Comparison of ENCODE assay signal across 20 mouse cellular contexts in the genomic region with DNA sequence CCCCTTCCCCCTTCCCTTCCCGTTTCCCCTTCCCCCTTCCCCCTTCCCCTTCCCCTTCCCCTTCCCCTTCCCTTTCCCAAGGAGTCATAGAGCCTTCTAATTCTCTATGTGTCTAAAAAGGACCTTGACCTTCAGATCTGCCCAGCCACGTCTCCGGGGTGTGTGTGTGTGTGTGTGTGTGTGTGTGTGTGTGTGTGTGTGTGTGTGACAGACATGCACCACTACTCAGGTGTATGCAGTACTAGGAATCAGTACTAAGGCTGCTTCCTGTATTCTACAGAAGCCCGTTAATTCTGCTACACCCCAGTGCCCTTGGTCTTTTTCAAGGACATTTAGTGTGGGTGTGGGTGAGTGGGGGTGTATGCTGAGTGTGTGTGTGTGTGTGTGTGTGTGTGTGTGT. TPM values are rescaled to one million over a fixed set of nuclear protein-coding genes. Genes with fewer than 3 reads are reported as not detected.
DNase-seq lines count a peak whose midpoint lies in the region; ATAC-seq and TF ChIP-seq lines count a peak whose summit lies in the region.
"Had no signal": no experiment of that assay in that cellular context is flagged by ENCODE, and none has a peak within 500 bp of the region (broad histone marks: within the 10 kb centered on the region; RNA-seq: fewer than 3 reads in every experiment).

No protein-coding gene starts in this region.

- no peak overlapping the region for H3K4me2 ChIP-seq in kidney, postnatal 0 days (ENCODE audit: low read length)
- no peak overlapping the region for H3K4me2 ChIP-seq in intestine, embryonic 15.5 days (replicated peaks)
- H3K4me2 ChIP-seq in intestine, embryonic 16.5 days (ENCODE audit: low read depth, low read length), result no peak overlapping the region
- H3K4me2 ChIP-seq: embryonic facial prominence, embryonic 12.5 days; forebrain, embryonic 13.5 days; forebrain, embryonic 15.5 days had no signal

- H3K4me3 ChIP-seq in kidney, adult 2 months (ENCODE audit: insufficient read depth, low read depth, low read length), result no peak overlapping the region
- no peak overlapping the region for H3K4me3 ChIP-seq in kidney, postnatal 0 days (replicated peaks; ENCODE audit: low read depth, low read length)
- H3K4me3 ChIP-seq in intestine, embryonic 15.5 days (replicated peaks), result no peak overlapping the region
- no peak overlapping the region for H3K4me3 ChIP-seq in intestine, embryonic 16.5 days (ENCODE audit: low read length)
- H3K4me3 ChIP-seq: embryonic facial prominence, embryonic 10.5 days; embryonic facial prominence, embryonic 12.5 days; forebrain, embryonic 13.5 days; forebrain, embryonic 15.5 days had no signal

- no peak for TF ChIP-seq CTCF in kidney, adult 2 months (conservative IDR thresholded peaks at IDR 0.05; ENCODE audit: insufficient read depth, insufficient read length, low read depth, low read length)
- TF ChIP-seq CTCF in kidney, postnatal 0 days (IDR thresholded peaks at IDR 0.05; ENCODE audit: low read depth), result no peak

- H3K27me3 ChIP-seq in kidney, adult 2 months (replicated peaks; ENCODE audit: control insufficient read depth, insufficient read depth, low read length), result no peaks in the 10 kb centered on the region
- no peaks in the 10 kb centered on the region for H3K27me3 ChIP-seq in kidney, postnatal 0 days (ENCODE audit: insufficient read depth, low read length)
- H3K27me3 ChIP-seq in intestine, embryonic 15.5 days (replicated peaks), result no peaks in the 10 kb centered on the region
- no peaks in the 10 kb centered on the region for H3K27me3 ChIP-seq in intestine, embryonic 16.5 days (replicated peaks; ENCODE audit: control insufficient read depth, insufficient read depth, low read length)
- H3K27me3 ChIP-seq: embryonic facial prominence, embryonic 12.5 days; forebrain, embryonic 13.5 days; forebrain, embryonic 15.5 days had no signal

- peak; percentile 65; the same call in 1 of the 2 replicates for ATAC-seq in kidney, postnatal 0 days (replicated peaks; ENCODE audit: low FRiP score, low read depth)
- ATAC-seq in intestine, embryonic 15.5 days, result 0 out of 2 replicates have a peak, but pooled peaks have one; percentile 13
- ATAC-seq in intestine, embryonic 16.5 days, result peak; percentile 21; the same call in 1 of the 2 replicates
- ATAC-seq: forebrain, embryonic 13.5 days; forebrain, embryonic 15.5 days had no signal

- peak; percentile 33 for DNase-seq in kidney, adult 2 months
- no peak for DNase-seq in kidney, postnatal 36 days
- DNase-seq in kidney, postnatal 0 days (ENCODE audit: low spot score), result no peak
- DNase-seq in kidney, postnatal 4 days, result no peak
- no peak for DNase-seq in retina, postnatal 1 day
- DNase-seq in lung, postnatal 10 days, result no peak
- DNase-seq: adrenal gland, adult 2 months; adrenal gland, postnatal 10 days; adrenal gland, postnatal 25 days; cerebellum, adult 11 months; cerebellum, adult 2 months; cerebellum, adult 9-10 months; cerebellum, postnatal 10 days; cerebellum, postnatal 25 days had no signal

- H3K36me3 ChIP-seq in kidney, adult 2 months (ENCODE audit: control insufficient read depth, insufficient read depth, low read length), result no peaks in the 10 kb centered on the region
- no peaks in the 10 kb centered on the region for H3K36me3 ChIP-seq in kidney, postnatal 0 days (ENCODE audit: insufficient read depth, low read length)
- H3K36me3 ChIP-seq in intestine, embryonic 15.5 days, result no peaks in the 10 kb centered on the region
- H3K36me3 ChIP-seq in intestine, embryonic 16.5 days (ENCODE audit: control insufficient read depth, insufficient read depth, low read length), result no peaks in the 10 kb centered on the region
- H3K36me3 ChIP-seq: embryonic facial prominence, embryonic 12.5 days; forebrain, embryonic 15.5 days had no signal

- no peak overlapping the region for H3K27ac ChIP-seq in kidney, adult 2 months (ENCODE audit: insufficient read depth, low read depth, low read length)
- H3K27ac ChIP-seq in kidney, postnatal 0 days, result no peak overlapping the region
- no peak overlapping the region for H3K27ac ChIP-seq in intestine, embryonic 15.5 days
- H3K27ac ChIP-seq in intestine, embryonic 16.5 days (ENCODE audit: low read length), result no peak overlapping the region; the same call in 1 of the 2 replicates
- H3K27ac ChIP-seq: embryonic facial prominence, embryonic 10.5 days; forebrain, embryonic 13.5 days; forebrain, embryonic 15.5 days had no signal

- peaks cover 4% of the 10 kb centered on the region; the same call in 1 of the 2 replicates for H3K4me1 ChIP-seq in kidney, adult 2 months (ENCODE audit: control insufficient read depth, insufficient read depth, low read length)
- peaks cover 23% of the 10 kb centered on the region for H3K4me1 ChIP-seq in kidney, postnatal 0 days (replicated peaks; ENCODE audit: insufficient read depth, low read length)
- peaks cover 24% of the 10 kb centered on the region for H3K4me1 ChIP-seq in intestine, embryonic 15.5 days (replicated peaks)
- peaks cover 24% of the 10 kb centered on the region for H3K4me1 ChIP-seq in intestine, embryonic 16.5 days (ENCODE audit: control insufficient read depth, insufficient read depth, low read length)
- H3K4me1 ChIP-seq: forebrain, embryonic 15.5 days had no signal

- H3K9ac ChIP-seq in kidney, postnatal 0 days (ENCODE audit: low read depth, low read length), result no peak overlapping the region
- H3K9ac ChIP-seq in intestine, embryonic 15.5 days, result no peak overlapping the region
- peak overlapping the region; percentile 19; the same call in 1 of the 2 replicates for H3K9ac ChIP-seq in intestine, embryonic 16.5 days (ENCODE audit: low read depth, low read length)
- H3K9ac ChIP-seq: embryonic facial prominence, embryonic 12.5 days; forebrain, embryonic 13.5 days; forebrain, embryonic 15.5 days had no signal

- H3K9me3 ChIP-seq in kidney, postnatal 0 days (replicated peaks; ENCODE audit: low read length), result no peaks in the 10 kb centered on the region
- H3K9me3 ChIP-seq in intestine, embryonic 15.5 days, result no peaks in the 10 kb centered on the region
- no peaks in the 10 kb centered on the region for H3K9me3 ChIP-seq in intestine, embryonic 16.5 days (ENCODE audit: control insufficient read depth, low read length)
- H3K9me3 ChIP-seq: embryonic facial prominence, embryonic 10.5 days; embryonic facial prominence, embryonic 12.5 days; forebrain, embryonic 13.5 days; forebrain, embryonic 15.5 days had no signal

- WGBS in kidney, adult 2 months, result 22% methylated on average over 3 of the region's 4 CpGs
- WGBS in kidney, postnatal 0 days, result 20% methylated on average over 3 of the region's 4 CpGs
- 44% methylated on average over 3 of the region's 4 CpGs for WGBS in intestine, embryonic 15.5 days
- 42% methylated on average over 3 of the region's 4 CpGs for WGBS in intestine, embryonic 16.5 days

- no peak for TF ChIP-seq POLR2A in kidney, adult 2 months (IDR thresholded peaks at IDR 0.05; ENCODE audit: low read depth, low read length)

RNA-seq across cellular contexts. Expression of a gene that starts 27.6 kb away (rescaled TPM):
- 14.7 TPM in 2 replicates for polyA plus RNA-seq in kidney, adult 2 months (2012; rRNA removed)
- polyA plus RNA-seq in kidney, postnatal 0 days (2015; fragmentation: Nextera tagmentation; extraction: Ambion mirVana), result 14.9 and 17.1 TPM in 2 replicates
- polyA plus RNA-seq in intestine, embryonic 15.5 days (2015; fragmentation: Nextera tagmentation; extraction: Ambion mirVana), result 17.5 and 18.3 TPM in 2 replicates
- 9.5 and 10.9 TPM in 2 replicates for polyA plus RNA-seq in intestine, embryonic 16.5 days (2015; fragmentation: Nextera tagmentation; extraction: Ambion mirVana)

Comparison
In these comparisons a context has a peak if more than half of its experiments do, and no peak if none do; other contexts are left out.
1. ATAC-seq: peak in every context shown above with its lines; median percentile 65 in kidney, postnatal 0 days; 21 in intestine, embryonic 16.5 days; 13 in intestine, embryonic 15.5 days.